Comparison of ENCODE assay signal across 18 mouse cellular contexts in the genomic region with DNA sequence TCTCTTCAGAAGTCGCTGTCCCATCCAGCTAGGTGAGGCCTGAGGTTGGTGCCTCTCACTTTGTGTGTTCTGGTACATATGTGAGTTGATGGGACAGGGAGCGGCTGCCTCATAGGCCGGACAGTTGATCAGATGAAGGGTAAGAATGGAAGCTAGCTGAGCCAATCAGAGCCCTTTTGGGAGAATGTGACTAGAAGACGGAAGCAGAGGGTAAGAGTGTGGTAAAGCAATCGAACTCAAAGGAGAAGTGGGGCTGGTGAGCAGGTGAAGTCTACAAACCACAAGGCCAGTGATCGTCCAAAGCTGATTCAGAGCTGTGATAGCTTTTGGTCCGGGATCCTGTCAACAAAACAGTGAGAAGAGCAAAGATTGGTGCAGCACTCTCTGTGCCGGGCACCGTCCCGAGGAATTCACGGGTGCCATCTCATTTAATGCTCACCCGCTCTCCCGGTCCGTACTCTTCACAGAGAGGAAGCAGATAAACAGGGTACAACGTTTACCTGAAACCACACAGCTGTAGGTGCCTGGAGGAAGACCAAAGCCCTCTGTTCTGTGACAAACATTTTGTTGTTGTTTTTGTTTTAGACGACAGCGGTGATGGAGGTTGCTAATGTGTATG. TPM values are rescaled to one million over a fixed set of nuclear protein-coding genes. Genes with fewer than 3 reads are reported as not detected.
DNase-seq lines count a peak whose midpoint lies in the region; ATAC-seq and TF ChIP-seq lines count a peak whose summit lies in the region.
"Had no signal": no experiment of that assay in that cellular context is flagged by ENCODE, and none has a peak within 500 bp of the region (broad histone marks: within the 10 kb centered on the region; RNA-seq: fewer than 3 reads in every experiment).

No protein-coding gene starts in this region.

- WGBS in heart, embryonic 10.5 days: 88% methylated on average over 17 of the region's 17 CpGs
- WGBS in heart, adult 2 months: 91% methylated on average over 17 of the region's 17 CpGs
- WGBS in forebrain, embryonic 16.5 days: 96% methylated on average over 17 of the region's 17 CpGs

- peak; percentile 70 for ATAC-seq in inflammation-experienced regulatory T-cells, adult 6 months
- no peak for ATAC-seq in forebrain, embryonic 16.5 days
- ATAC-seq: midbrain, embryonic 15.5 days had no signal

- H3K4me3 ChIP-seq in heart, embryonic 10.5 days: no peak overlapping the region
- H3K4me3 ChIP-seq in heart, adult 2 months: no peak overlapping the region
- no peak overlapping the region for H3K4me3 ChIP-seq in forebrain, embryonic 16.5 days (replicated peaks; ENCODE audit: low read length)
- H3K4me3 ChIP-seq: heart, embryonic 15.5 days; hindbrain, embryonic 10.5 days; limb, embryonic 12.5 days; liver, embryonic 13.5 days; lung, embryonic 15.5 days; midbrain, embryonic 15.5 days had no signal

- no peaks in the 10 kb centered on the region for H3K79me2 ChIP-seq in heart, adult 2 months (replicated peaks; ENCODE audit: control insufficient read depth, insufficient read depth, low read length)

- H3K27me3 ChIP-seq in heart, embryonic 10.5 days (ENCODE audit: insufficient read depth, poor library complexity, severe bottlenecking): no peaks in the 10 kb centered on the region
- no peaks in the 10 kb centered on the region for H3K27me3 ChIP-seq in heart, adult 2 months (ENCODE audit: control insufficient read depth, insufficient read depth, low read length)
- H3K27me3 ChIP-seq in forebrain, embryonic 16.5 days (replicated peaks; ENCODE audit: control insufficient read depth, insufficient read depth, low read length): no peaks in the 10 kb centered on the region
- H3K27me3 ChIP-seq: heart, embryonic 15.5 days; limb, embryonic 12.5 days; liver, embryonic 13.5 days; lung, embryonic 15.5 days; midbrain, embryonic 15.5 days had no signal

- H3K4me1 ChIP-seq in heart, embryonic 10.5 days: peaks cover 19% of the 10 kb centered on the region
- H3K4me1 ChIP-seq in heart, adult 2 months (ENCODE audit: control insufficient read depth, insufficient read depth, low read length): no peaks in the 10 kb centered on the region; the same call in none of the 2 replicates
- H3K4me1 ChIP-seq in forebrain, embryonic 16.5 days (replicated peaks; ENCODE audit: control insufficient read depth, insufficient read depth, low read length): no peaks in the 10 kb centered on the region
- H3K4me1 ChIP-seq: midbrain, embryonic 15.5 days had no signal

- no peak for TF ChIP-seq CTCF in heart, adult 2 months (IDR thresholded peaks at IDR 0.05)

- no peak overlapping the region for H3K4me2 ChIP-seq in forebrain, embryonic 16.5 days (ENCODE audit: low read length)
- H3K4me2 ChIP-seq: heart, embryonic 15.5 days; limb, embryonic 12.5 days; liver, embryonic 13.5 days; lung, embryonic 15.5 days; midbrain, embryonic 15.5 days had no signal

- H3K27ac ChIP-seq in heart, embryonic 10.5 days: 0 out of 2 replicates have a peak overlapping the region, but pooled peaks have one; percentile 16
- no peak overlapping the region for H3K27ac ChIP-seq in heart, adult 2 months
- no peak overlapping the region for H3K27ac ChIP-seq in forebrain, embryonic 16.5 days (ENCODE audit: low read length)
- H3K27ac ChIP-seq: heart, embryonic 15.5 days; hindbrain, embryonic 10.5 days; kidney, postnatal 0 days; limb, embryonic 12.5 days; liver, embryonic 13.5 days; lung, embryonic 15.5 days; macrophage; midbrain, embryonic 15.5 days had no signal

- no peak for TF ChIP-seq POLR2A in heart, adult 2 months (IDR thresholded peaks at IDR 0.05; ENCODE audit: insufficient read depth, low read depth, low read length)

- no peak overlapping the region for H3K9ac ChIP-seq in heart, adult 2 months (ENCODE audit: low read depth, low read length)
- H3K9ac ChIP-seq in forebrain, embryonic 16.5 days (replicated peaks; ENCODE audit: low read depth, low read length): no peak overlapping the region
- H3K9ac ChIP-seq: heart, embryonic 15.5 days; limb, embryonic 12.5 days; liver, embryonic 13.5 days; lung, embryonic 15.5 days; midbrain, embryonic 15.5 days had no signal

- DNase-seq in heart, embryonic 10.5 days (ENCODE audit: low spot score): no peak
- DNase-seq in heart, adult 2 months: no peak
- DNase-seq in R1 (ENCODE audit: low read depth, low spot score): peak; percentile 27
- peak; percentile 22 for DNase-seq in thymus, postnatal 14 days
- DNase-seq in right cerebral cortex, adult 18-20 months: no peak
- DNase-seq in cerebellum, adult 9-10 months: no peak
- DNase-seq: cerebellum, postnatal 14 days; heart, adult 11 months; liver, embryonic 13.5 days had no signal

- no peaks in the 10 kb centered on the region for H3K36me3 ChIP-seq in heart, embryonic 10.5 days
- no peaks in the 10 kb centered on the region for H3K36me3 ChIP-seq in heart, adult 2 months (ENCODE audit: control insufficient read depth, insufficient read depth, low read length)
- H3K36me3 ChIP-seq in forebrain, embryonic 16.5 days (ENCODE audit: control insufficient read depth, insufficient read depth): no peaks in the 10 kb centered on the region
- H3K36me3 ChIP-seq: heart, embryonic 15.5 days; hindbrain, embryonic 10.5 days; limb, embryonic 12.5 days; liver, embryonic 13.5 days; midbrain, embryonic 15.5 days had no signal

- no peaks in the 10 kb centered on the region for H3K9me3 ChIP-seq in heart, embryonic 10.5 days
- H3K9me3 ChIP-seq in forebrain, embryonic 16.5 days (ENCODE audit: control insufficient read depth, low read length): no peaks in the 10 kb centered on the region
- H3K9me3 ChIP-seq: hindbrain, embryonic 10.5 days; limb, embryonic 12.5 days; liver, embryonic 13.5 days; lung, embryonic 15.5 days; midbrain, embryonic 15.5 days had no signal

- TF ChIP-seq EP300 in heart, adult 2 months (IDR thresholded peaks at IDR 0.05; ENCODE audit: insufficient read depth, low read depth, low read length): no peak

- intact Hi-C loops in heart, adult 2 months (cut with DNase I): no loop called here

RNA-seq across cellular contexts. Expression of a gene that starts 9.8 kb away (rescaled TPM):
- 93.7 and 111 TPM in 2 replicates for polyA plus RNA-seq in heart, embryonic 10.5 days (2016; fragmentation: Nextera tagmentation; extraction: Ambion mirVana)
- total RNA-seq in heart, adult 2 months (2021): 10 to 100 TPM; 45.3 to 65.8 TPM
- polyA plus RNA-seq in heart, adult 2 months (2012; rRNA removed): 31.8 and 58.9 TPM in 2 replicates
- polyA plus RNA-seq in inflammation-experienced regulatory T-cells, adult 6 months (2017; shearing (Covaris generic)): 10 to 100 TPM; 23.9 to 54.9 (median 42.7) TPM
- polyA plus RNA-seq in forebrain, embryonic 16.5 days (2015; fragmentation: Nextera tagmentation; extraction: Ambion mirVana): 21.6 and 23.7 TPM in 2 replicates

Comparison
In these comparisons a context has a peak if more than half of its experiments do, and no peak if none do; other contexts are left out.
1. DNase-seq: peak in R1 (single experiment) and thymus, postnatal 14 days (single experiment); none in heart, embryonic 10.5 days (single experiment), heart, adult 2 months (0 of 2), right cerebral cortex, adult 18-20 months (single experiment) and cerebellum, adult 9-10 months (single experiment).